Mouse (Mus musculus) erythroblast, embryonic 14.5 days (primary cell): ENCODE results near the gene N4bp2l2.

ENCODE experiments used
- GATA1 ChIP-seq: IDR thresholded peaks from 2 replicates; pipeline ENCODE4 v1.6.1; 2012; ENCODE audit warnings: low read length, inconsistent platforms, mixed read lengths
- TAL1 ChIP-seq: IDR thresholded peaks from 3 replicates; pipeline ENCODE4 v1.6.1; 2012; ENCODE audit warnings: low read length, inconsistent platforms, mixed read lengths

- TF ChIP-seq GATA1: no peak
- TF ChIP-seq TAL1: no peak
Measured at GRCm38 (mm10) chr5:150574885-150575284, 91.1 kb downstream of the N4bp2l2 start.
